Mouse (Mus musculus): ENCODE results near the gene Gucy2e. TPM values are rescaled to one million over a fixed set of nuclear protein-coding genes. Genes with fewer than 3 reads are reported as not detected.

Gucy2e gene
- total and polyA plus RNA-seq, 3 experiments = 0.06 to 1.8 (median 1.6) TPM

- 73% methylated on average over 6 of the region's 6 CpGs for WGBS
- intact Hi-C loops (cut with DNase I) = no loop called here
- no peaks in the 10 kb centered on the region for H3K27me3 ChIP-seq (ENCODE audit: control insufficient read depth, insufficient read depth, low read length)
Observed at GRCm38 (mm10) chr11:69185936-69186335, 50.9 kb downstream of the Gucy2e start.

GRCm38 (mm10) chr11:69185031-69185430, 51.8 kb downstream of the Gucy2e start:
- H3K4me3 ChIP-seq = no peak overlapping the region
- WGBS = 62% methylated on average over 5 of the region's 5 CpGs
- no peaks in the 10 kb centered on the region for H3K36me3 ChIP-seq (ENCODE audit: control insufficient read depth, insufficient read depth, low read length)
- no peak overlapping the region for H3K9ac ChIP-seq (ENCODE audit: low read depth, low read length)
- H3K4me1 ChIP-seq (ENCODE audit: control insufficient read depth, insufficient read depth, low read length) = no peaks in the 10 kb centered on the region
- TF ChIP-seq POLR2A (IDR thresholded peaks at IDR 0.05; ENCODE audit: insufficient read depth, low read depth, low read length) = no peak
- no peak for TF ChIP-seq EP300 (IDR thresholded peaks at IDR 0.05; ENCODE audit: insufficient read depth, low read depth, low read length)
- no peak for TF ChIP-seq CTCF (IDR thresholded peaks at IDR 0.05)
- no peaks in the 10 kb centered on the region for H3K79me2 ChIP-seq (replicated peaks; ENCODE audit: control insufficient read depth, insufficient read depth, low read length)
- intact Hi-C loops (cut with DNase I) = no loop called here
- peak in 1 of 2 experiments; percentile 8 for DNase-seq
- H3K27me3 ChIP-seq (ENCODE audit: control insufficient read depth, insufficient read depth, low read length) = no peaks in the 10 kb centered on the region
- H3K27ac ChIP-seq = no peak overlapping the region

More at GRCm38 (mm10) chr11:69185936-69186335, 50.9 kb downstream of the Gucy2e start:
- TF ChIP-seq POLR2A (IDR thresholded peaks at IDR 0.05; ENCODE audit: insufficient read depth, low read depth, low read length) = no peak
- TF ChIP-seq EP300 (IDR thresholded peaks at IDR 0.05; ENCODE audit: insufficient read depth, low read depth, low read length) = no peak
- TF ChIP-seq CTCF (IDR thresholded peaks at IDR 0.05) = no peak
- Histone ChIP-seq H3K79me2 (replicated peaks; ENCODE audit: control insufficient read depth, insufficient read depth, low read length) (no peaks in the 10 kb centered on the region), H3K9ac (ENCODE audit: low read depth, low read length) (no peak overlapping the region), H3K36me3 (ENCODE audit: control insufficient read depth, insufficient read depth, low read length) (no peaks in the 10 kb centered on the region), H3K4me1 (ENCODE audit: control insufficient read depth, insufficient read depth, low read length) (no peaks in the 10 kb centered on the region), H3K4me3 (no peak overlapping the region), H3K27ac (no peak overlapping the region)
- DNase-seq = peak in 1 of 2 experiments; percentile 5

- Histone ChIP-seq H3K79me2 (replicated peaks; ENCODE audit: control insufficient read depth, insufficient read depth, low read length) (no peaks in the 10 kb centered on the region), H3K27ac (no peak overlapping the region), H3K9ac (ENCODE audit: low read depth, low read length) (no peak overlapping the region), H3K4me3 (no peak overlapping the region), H3K27me3 (ENCODE audit: control insufficient read depth, insufficient read depth, low read length) (no peaks in the 10 kb centered on the region), H3K4me1 (ENCODE audit: control insufficient read depth, insufficient read depth, low read length) (no peaks in the 10 kb centered on the region), H3K36me3 (ENCODE audit: control insufficient read depth, insufficient read depth, low read length) (no peaks in the 10 kb centered on the region)
- no peak for DNase-seq
- WGBS = 86% methylated on average over 4 of the region's 4 CpGs
- intact Hi-C loops (cut with DNase I) = no loop called here
- TF ChIP-seq CTCF (IDR thresholded peaks at IDR 0.05) = no peak
- no peak for TF ChIP-seq EP300 (IDR thresholded peaks at IDR 0.05; ENCODE audit: insufficient read depth, low read depth, low read length)
- TF ChIP-seq POLR2A (IDR thresholded peaks at IDR 0.05; ENCODE audit: insufficient read depth, low read depth, low read length) = no peak
Observed at GRCm38 (mm10) chr11:69180120-69180519, 56.7 kb downstream of the Gucy2e start.

GRCm38 (mm10) chr11:69179512-69179911, 57.3 kb downstream of the Gucy2e start:
- no peak overlapping the region for H3K4me3 ChIP-seq
- WGBS = 52% methylated on average over 3 of the region's 3 CpGs
- peak in 1 of 2 experiments; percentile 5 for DNase-seq
- no peaks in the 10 kb centered on the region for H3K79me2 ChIP-seq (replicated peaks; ENCODE audit: control insufficient read depth, insufficient read depth, low read length)
- no peaks in the 10 kb centered on the region for H3K27me3 ChIP-seq (ENCODE audit: control insufficient read depth, insufficient read depth, low read length)
- TF ChIP-seq EP300 (IDR thresholded peaks at IDR 0.05; ENCODE audit: insufficient read depth, low read depth, low read length) (no peak), CTCF (IDR thresholded peaks at IDR 0.05) (no peak), POLR2A (IDR thresholded peaks at IDR 0.05; ENCODE audit: insufficient read depth, low read depth, low read length) (no peak)
- no peak overlapping the region for H3K9ac ChIP-seq (ENCODE audit: low read depth, low read length)
- H3K27ac ChIP-seq = no peak overlapping the region
- no peaks in the 10 kb centered on the region for H3K36me3 ChIP-seq (ENCODE audit: control insufficient read depth, insufficient read depth, low read length)
- no peaks in the 10 kb centered on the region for H3K4me1 ChIP-seq (ENCODE audit: control insufficient read depth, insufficient read depth, low read length)
- intact Hi-C loops (cut with DNase I) = no loop called here

- WGBS = 76% methylated on average over 3 of the region's 3 CpGs
- TF ChIP-seq CTCF (IDR thresholded peaks at IDR 0.05) (no peak), EP300 (IDR thresholded peaks at IDR 0.05; ENCODE audit: insufficient read depth, low read depth, low read length) (no peak), POLR2A (IDR thresholded peaks at IDR 0.05; ENCODE audit: insufficient read depth, low read depth, low read length) (no peak)
- DNase-seq = no peak
- Histone ChIP-seq H3K9ac (ENCODE audit: low read depth, low read length) (no peak overlapping the region), H3K4me3 (no peak overlapping the region), H3K36me3 (ENCODE audit: control insufficient read depth, insufficient read depth, low read length) (no peaks in the 10 kb centered on the region), H3K4me1 (ENCODE audit: control insufficient read depth, insufficient read depth, low read length) (no peaks in the 10 kb centered on the region), H3K79me2 (replicated peaks; ENCODE audit: control insufficient read depth, insufficient read depth, low read length) (no peaks in the 10 kb centered on the region), H3K27me3 (ENCODE audit: control insufficient read depth, insufficient read depth, low read length) (no peaks in the 10 kb centered on the region), H3K27ac (no peak overlapping the region)
- intact Hi-C loops (cut with DNase I) = no loop called here
Observed at GRCm38 (mm10) chr11:69178525-69178924, 58.3 kb downstream of the Gucy2e start.

GRCm38 (mm10) chr11:69174722-69175121, 62.1 kb downstream of the Gucy2e start:
- H3K27me3 ChIP-seq (ENCODE audit: control insufficient read depth, insufficient read depth, low read length) = no peaks in the 10 kb centered on the region
- TF ChIP-seq POLR2A (IDR thresholded peaks at IDR 0.05; ENCODE audit: insufficient read depth, low read depth, low read length) (no peak), CTCF (IDR thresholded peaks at IDR 0.05) (no peak), EP300 (IDR thresholded peaks at IDR 0.05; ENCODE audit: insufficient read depth, low read depth, low read length) (no peak)
- DNase-seq = peak in 1 of 2 experiments; percentile 9
- H3K4me3 ChIP-seq = no peak overlapping the region
- WGBS = 66% methylated on average over 7 of the region's 7 CpGs
- H3K36me3 ChIP-seq (ENCODE audit: control insufficient read depth, insufficient read depth, low read length) = no peaks in the 10 kb centered on the region
- H3K4me1 ChIP-seq (ENCODE audit: control insufficient read depth, insufficient read depth, low read length) = no peaks in the 10 kb centered on the region
- H3K9ac ChIP-seq (ENCODE audit: low read depth, low read length) = no peak overlapping the region
- H3K27ac ChIP-seq = no peak overlapping the region
- no peaks in the 10 kb centered on the region for H3K79me2 ChIP-seq (replicated peaks; ENCODE audit: control insufficient read depth, insufficient read depth, low read length)
- intact Hi-C loops (cut with DNase I) = no loop called here
